Comparison of ENCODE assay signal across 11 mouse cellular contexts in the genomic region with DNA sequence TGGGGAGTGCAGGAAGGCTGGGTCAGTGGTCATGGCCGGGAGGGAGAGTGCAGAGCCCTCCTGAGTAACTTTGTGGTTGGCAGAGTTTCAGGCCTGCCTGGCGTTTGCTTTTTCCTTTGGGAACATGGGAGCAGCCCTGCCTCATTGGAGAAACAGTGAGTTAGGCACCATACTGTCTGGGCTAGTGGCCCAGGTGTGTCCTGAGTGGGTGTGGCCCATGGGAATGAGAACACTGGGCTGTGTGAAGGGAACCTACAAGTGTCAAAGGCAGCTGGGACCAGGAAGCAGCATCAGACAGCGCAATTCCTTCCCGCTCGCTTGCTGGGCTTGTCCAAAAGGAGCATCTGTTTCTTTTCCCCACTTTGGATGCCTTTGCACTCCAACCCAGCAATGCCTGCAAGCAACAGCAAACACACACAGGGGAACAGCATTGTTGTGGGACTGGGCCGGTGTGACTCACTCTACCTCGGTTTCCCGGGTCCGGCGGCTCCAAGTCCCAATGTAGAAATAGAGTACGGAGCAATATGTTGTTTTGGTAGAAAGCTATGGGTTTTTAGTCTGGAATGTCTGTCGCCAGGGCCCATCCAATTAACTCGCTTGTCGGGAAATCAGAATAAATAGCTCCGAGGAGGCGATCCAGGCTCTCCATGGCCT. TPM values are rescaled to one million over a fixed set of nuclear protein-coding genes. Genes with fewer than 3 reads are reported as not detected.
A peak's percentile ranks its signal among the peaks of the same experiment; 100 is the strongest.
DNase-seq lines count a peak whose midpoint lies in the region; ATAC-seq and TF ChIP-seq lines count a peak whose summit lies in the region.
"Had no signal": no experiment of that assay in that cellular context is flagged by ENCODE, and none has a peak within 500 bp of the region (broad histone marks: within the 10 kb centered on the region; RNA-seq: fewer than 3 reads in every experiment).

No protein-coding gene starts in this region.

- 81% methylated on average over 16 of the region's 16 CpGs for WGBS in midbrain, embryonic 12.5 days
- 84% methylated on average over 16 of the region's 16 CpGs for WGBS in kidney, adult 2 months

- no peak for TF ChIP-seq POLR2A in kidney, adult 2 months (IDR thresholded peaks at IDR 0.05; ENCODE audit: low read depth, low read length)

- H3K9me3 ChIP-seq in midbrain, embryonic 12.5 days: 0 out of 2 replicates have a peak, but pooled peaks cover 9% of the 10 kb centered on the region

- peak overlapping the region; percentile 8; the same call in 1 of the 2 replicates for H3K9ac ChIP-seq in midbrain, embryonic 12.5 days (replicated peaks)

- DNase-seq in gastrocnemius, adult 18-20 months (ENCODE audit: low spot score): peak; percentile 30
- DNase-seq in gastrocnemius, adult 8-10 months (ENCODE audit: low spot score in 2 of 2): no peak
- DNase-seq in 3T3-L1 (ENCODE audit: low read depth, low spot score): peak; percentile 39
- DNase-seq in heart, adult 9 months (ENCODE audit: low spot score in 2 of 2): peak; percentile 66 to 71
- DNase-seq in thymus, postnatal 14 days: no peak
- no peak for DNase-seq in kidney, adult 2 months
- no peak for DNase-seq in embryo, embryonic 11 days
- DNase-seq: cerebellum, adult 2 months; right cerebral cortex, postnatal 14 days had no signal

- peak overlapping the region; percentile 86 for H3K27ac ChIP-seq in midbrain, embryonic 12.5 days (replicated peaks)
- no peak overlapping the region for H3K27ac ChIP-seq in kidney, adult 2 months (ENCODE audit: insufficient read depth, low read depth, low read length)

- peaks cover 57% of the 10 kb centered on the region for H3K4me1 ChIP-seq in midbrain, embryonic 12.5 days
- H3K4me1 ChIP-seq in kidney, adult 2 months (ENCODE audit: control insufficient read depth, insufficient read depth, low read length): no peaks in the 10 kb centered on the region; the same call in 1 of the 2 replicates

- 0 out of 2 replicates have a peak overlapping the region, but pooled peaks have one; percentile 8 for H3K4me2 ChIP-seq in midbrain, embryonic 12.5 days (replicated peaks)

- no peak overlapping the region for H3K4me3 ChIP-seq in midbrain, embryonic 12.5 days
- no peak overlapping the region for H3K4me3 ChIP-seq in kidney, adult 2 months (ENCODE audit: insufficient read depth, low read depth, low read length)

- TF ChIP-seq CTCF in kidney, adult 2 months (conservative IDR thresholded peaks at IDR 0.05; ENCODE audit: insufficient read depth, insufficient read length, low read depth, low read length): no peak

- peaks cover 7% of the 10 kb centered on the region; the same call in 1 of the 2 replicates for H3K27me3 ChIP-seq in midbrain, embryonic 12.5 days
- H3K27me3 ChIP-seq in kidney, adult 2 months (replicated peaks; ENCODE audit: control insufficient read depth, insufficient read depth, low read length): no peaks in the 10 kb centered on the region; the same call in 1 of the 2 replicates

- no peaks in the 10 kb centered on the region for H3K36me3 ChIP-seq in midbrain, embryonic 12.5 days
- H3K36me3 ChIP-seq in kidney, adult 2 months (ENCODE audit: control insufficient read depth, insufficient read depth, low read length): no peaks in the 10 kb centered on the region

- no peak for ATAC-seq in midbrain, embryonic 12.5 days (ENCODE audit: low FRiP score, low read depth)

RNA-seq across cellular contexts. Expression of a gene that starts 32.3 kb away (rescaled TPM):
- 10 to 100 TPM in 1 of 2 experiments, 1 to 10 TPM in 1; 9.5 to 15.6 TPM for total RNA-seq in gastrocnemius, adult 18-20 months (2021)
- 10 to 100 TPM in 2 of 4 experiments, 1 to 10 TPM in 2; 6.8 to 11.4 (median 9.4) TPM for total RNA-seq in gastrocnemius, adult 8-10 months (2022)
- polyA plus RNA-seq in midbrain, embryonic 12.5 days (2016; fragmentation: Nextera tagmentation; extraction: Ambion mirVana): 1.0 and 1.1 TPM in 2 replicates
- 0.61 and 0.88 TPM in 2 replicates for polyA plus RNA-seq in kidney, adult 2 months (2012; rRNA removed)
- total RNA-seq: megakaryocyte, adult 5-6 weeks had no signal

Comparison
In these comparisons a context has a peak if more than half of its experiments do, and no peak if none do; other contexts are left out.
1. DNase-seq: peak in gastrocnemius, adult 18-20 months (single experiment), 3T3-L1 (single experiment) and heart, adult 9 months (2 of 2); none in gastrocnemius, adult 8-10 months (0 of 2), thymus, postnatal 14 days (single experiment), kidney, adult 2 months (single experiment) and embryo, embryonic 11 days (single experiment).